In the genomic region with DNA sequence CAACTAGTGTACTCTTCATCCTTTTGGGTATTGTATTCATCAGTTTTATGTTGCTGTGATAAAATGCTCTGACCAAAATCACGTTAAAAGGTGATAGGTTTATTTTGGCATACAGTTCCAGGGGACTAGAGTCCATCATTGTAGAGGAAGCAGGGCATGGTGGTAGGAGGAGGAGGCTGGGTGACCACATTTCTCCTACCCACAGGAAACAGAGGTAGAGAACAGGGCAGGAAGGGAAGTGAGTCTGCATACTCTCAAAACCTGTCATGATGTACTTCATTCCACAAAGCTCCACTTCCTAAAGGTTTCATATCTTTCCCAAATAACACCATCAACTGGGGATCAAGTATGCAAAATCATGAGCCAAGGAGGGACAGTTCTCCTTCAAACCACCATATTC, we compare ENCODE assay signal across 23 mouse cellular contexts. TPM values are rescaled to one million over a fixed set of nuclear protein-coding genes. Genes with fewer than 3 reads are reported as not detected.
DNase-seq lines count a peak whose midpoint lies in the region; ATAC-seq lines count a peak whose summit lies in the region.
"Had no signal": no experiment of that assay in that cellular context is flagged by ENCODE, and none has a peak within 500 bp of the region (broad histone marks: within the 10 kb centered on the region; RNA-seq: fewer than 3 reads in every experiment).

No protein-coding gene starts in this region.

- 0 out of 2 replicates have a peak, but pooled peaks have one; percentile 18 for ATAC-seq in common myeloid progenitor, adult 5-6 weeks (replicated peaks; ENCODE audit: low read depth, poor library complexity, severe bottlenecking)
- ATAC-seq: activated CD4-positive, CD25-positive, alpha-beta regulatory T cell, adult 4 months; CD4-positive, CD25-positive, alpha-beta regulatory T cell, adult 4 months; forebrain, embryonic 13.5 days; forebrain, embryonic 15.5 days; forebrain, postnatal 0 days; Patski had no signal

- H3K4me3 ChIP-seq in megakaryocyte, embryonic 14.5 days (replicated peaks): peak overlapping the region; percentile 50
- H3K4me3 ChIP-seq: embryonic facial prominence, embryonic 10.5 days; embryonic facial prominence, embryonic 12.5 days; forebrain, embryonic 13.5 days; forebrain, embryonic 15.5 days had no signal

- peaks cover 97% of the 10 kb centered on the region for H3K4me1 ChIP-seq in megakaryocyte, embryonic 14.5 days

- peak; percentile 51 for DNase-seq in 416B (ENCODE audit: low read depth)
- no peak for DNase-seq in cerebellum, adult 11-12 months
- no peak for DNase-seq in thymus, postnatal 10 days (ENCODE audit: low spot score in 2 of 2)
- DNase-seq: adrenal gland, adult 8-10 months; adrenal gland, postnatal 14 days; B cell, adult 2 months; cerebellum, adult 18-20 months; cerebellum, adult 8-10 months; cerebellum, adult 9-11 months; cerebellum, postnatal 14 days; cerebellum, postnatal 36 days; forebrain, postnatal 0 days had no signal

- H3K27me3 ChIP-seq in megakaryocyte, embryonic 14.5 days (replicated peaks): no peaks in the 10 kb centered on the region
- H3K27me3 ChIP-seq: CH12.LX; embryonic facial prominence, embryonic 12.5 days; forebrain, embryonic 13.5 days; forebrain, embryonic 15.5 days; Patski had no signal

- peaks cover 15% of the 10 kb centered on the region for H3K9me3 ChIP-seq in megakaryocyte, embryonic 14.5 days
- H3K9me3 ChIP-seq: embryonic facial prominence, embryonic 10.5 days; embryonic facial prominence, embryonic 12.5 days; forebrain, embryonic 13.5 days; forebrain, embryonic 15.5 days; G1E had no signal

- peaks cover 76% of the 10 kb centered on the region for H3K36me3 ChIP-seq in megakaryocyte, embryonic 14.5 days (replicated peaks; ENCODE audit: low read length)
- H3K36me3 ChIP-seq: embryonic facial prominence, embryonic 10.5 days; embryonic facial prominence, embryonic 12.5 days had no signal

RNA-seq across cellular contexts. Expression of gene Tmem170b, which starts 18.4 kb away (rescaled TPM):
- total RNA-seq in common myeloid progenitor, adult 5-6 weeks (2017): 14.7 and 15.7 TPM in 2 replicates
- 3.1 and 9.2 TPM in 2 replicates for polyA plus RNA-seq in megakaryocyte, embryonic 14.5 days (2012; ENCODE audit: insufficient read depth, low replicate concordance)
